Mouse (Mus musculus) heart, adult 11 months (tissue): ENCODE measurements around the gene Nol11.
"Not testable (repeated sequence)": the region's sequence is repeated elsewhere in the genome, so short reads cannot be mapped to it uniquely, and the experiment has no call there.

Source experiments
- DNase-seq: peaks from one replicate; pipeline ENCODE4 v3.0.0; 2022

Gene Nol11

DNA sequence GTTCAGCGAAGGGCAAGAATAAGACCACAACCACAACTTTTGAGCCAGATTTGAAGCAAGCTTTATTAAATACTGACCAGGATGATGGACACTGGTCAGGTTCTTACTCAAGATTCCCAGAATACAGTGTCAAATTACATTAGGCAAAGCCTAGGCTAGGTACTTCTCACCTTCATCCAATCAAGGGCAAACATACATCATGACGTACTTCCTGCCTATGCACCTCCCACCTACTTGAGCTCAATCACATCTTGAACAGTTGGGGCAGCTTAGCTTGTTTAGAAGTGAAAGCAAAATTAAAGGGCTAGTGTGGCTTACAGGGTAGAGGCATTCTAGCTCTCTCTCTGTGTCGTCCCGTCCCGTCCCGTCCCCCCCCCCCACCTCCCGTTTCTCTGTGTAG, 34.8 kb downstream of the Nol11 start:
- DNase-seq = no peak

DNA sequence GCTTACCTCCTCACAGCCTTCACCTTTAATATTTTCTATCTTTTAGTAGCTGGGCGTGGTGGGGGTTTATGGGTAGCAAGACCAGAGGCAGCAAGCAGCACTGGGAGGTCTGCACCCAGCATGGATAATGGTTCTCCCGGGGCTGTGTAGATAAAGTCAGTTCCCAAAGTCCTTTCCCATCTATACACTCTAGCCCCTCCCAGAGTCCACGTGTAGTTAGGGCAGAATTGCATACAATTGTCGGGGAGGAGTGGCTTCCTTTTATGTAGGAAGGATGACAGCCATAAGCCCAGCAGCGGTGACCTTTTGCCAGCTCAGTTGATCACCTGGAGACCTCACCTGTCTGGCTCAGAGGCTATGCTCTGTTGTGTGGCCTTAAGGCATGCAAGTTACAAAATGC, 35.5 kb downstream of the Nol11 start:
- DNase-seq = no peak

DNA sequence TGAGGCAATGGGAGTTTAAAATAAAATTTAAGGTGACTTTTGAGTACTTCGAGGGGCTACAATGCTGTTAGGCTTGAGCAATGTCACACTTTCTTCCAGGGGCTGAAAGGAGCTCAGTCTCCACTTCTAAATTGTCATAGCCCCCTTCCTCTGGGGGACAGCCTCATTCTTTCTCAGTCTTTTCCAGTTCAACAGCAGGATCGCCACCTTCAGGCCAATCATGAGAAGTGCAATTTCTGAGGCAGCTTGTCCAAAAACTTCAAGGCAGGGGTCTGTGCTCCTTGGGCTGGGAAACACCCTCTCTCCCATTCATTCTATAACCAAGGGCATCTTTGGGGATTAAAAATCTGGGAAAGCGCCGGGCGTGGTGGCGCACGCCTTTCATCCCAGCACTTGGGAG, 37.4 kb downstream of the Nol11 start:
- DNase-seq = no peak

DNA sequence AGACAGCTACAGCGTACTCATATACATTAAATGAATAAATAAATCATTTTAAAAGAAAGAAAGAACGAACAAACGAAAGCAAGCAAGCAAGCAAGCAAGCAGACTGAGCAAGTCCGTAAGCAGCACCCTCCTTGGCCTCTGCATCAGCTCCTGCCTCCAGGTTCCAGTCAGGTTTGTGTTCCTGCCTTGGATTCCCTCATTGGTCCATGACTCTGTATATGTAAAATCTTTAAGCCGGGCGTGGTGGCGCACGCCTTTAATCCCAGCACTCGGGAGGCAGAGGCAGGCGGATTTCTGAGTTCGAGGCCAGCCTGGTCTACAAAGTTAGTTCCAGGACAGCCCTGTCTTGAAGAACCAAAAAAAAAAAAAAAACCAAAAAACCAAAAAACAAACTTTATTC, 45.2 kb downstream of the Nol11 start:
- not testable (repeated sequence) for DNase-seq

DNA sequence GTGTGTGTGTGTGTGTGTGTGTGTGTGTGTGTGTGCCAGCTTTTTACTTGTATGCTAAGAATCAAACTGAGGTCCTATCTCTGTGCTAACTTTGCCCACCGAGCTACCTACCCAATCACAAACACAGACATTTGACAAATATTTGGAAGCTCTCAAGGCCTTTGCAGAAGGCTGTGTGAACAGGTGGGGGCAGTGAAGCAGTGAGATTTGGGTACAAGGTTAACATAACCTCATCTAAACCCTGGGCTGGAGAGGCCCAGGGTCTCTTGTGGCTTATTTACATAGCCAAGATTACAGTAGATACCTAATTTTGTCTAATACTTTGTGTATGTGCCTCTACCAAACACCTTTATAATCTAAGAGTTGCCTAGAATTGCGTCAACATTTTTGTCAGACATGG, 46.8 kb downstream of the Nol11 start:
- DNase-seq = no peak

DNA sequence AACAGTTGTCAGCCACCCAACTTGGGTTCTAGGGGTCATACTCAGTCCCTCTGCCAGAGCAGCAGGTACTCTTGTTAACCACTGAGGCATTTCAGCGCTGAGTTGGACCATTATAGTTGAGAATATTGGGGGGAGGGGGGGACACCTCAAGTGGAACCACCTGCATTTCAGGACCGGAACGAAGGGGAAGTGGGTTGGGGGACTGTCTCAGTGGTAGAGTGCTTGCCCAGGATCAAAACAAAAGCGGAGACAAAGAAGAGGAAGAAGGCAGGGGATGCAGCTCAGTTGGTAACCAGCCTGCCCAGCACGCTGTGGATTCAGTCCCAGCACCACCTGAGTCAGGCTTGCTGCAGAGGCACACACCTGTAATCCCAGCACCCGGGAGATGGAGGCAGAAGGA, 48.4 kb downstream of the Nol11 start:
- no peak for DNase-seq

DNA sequence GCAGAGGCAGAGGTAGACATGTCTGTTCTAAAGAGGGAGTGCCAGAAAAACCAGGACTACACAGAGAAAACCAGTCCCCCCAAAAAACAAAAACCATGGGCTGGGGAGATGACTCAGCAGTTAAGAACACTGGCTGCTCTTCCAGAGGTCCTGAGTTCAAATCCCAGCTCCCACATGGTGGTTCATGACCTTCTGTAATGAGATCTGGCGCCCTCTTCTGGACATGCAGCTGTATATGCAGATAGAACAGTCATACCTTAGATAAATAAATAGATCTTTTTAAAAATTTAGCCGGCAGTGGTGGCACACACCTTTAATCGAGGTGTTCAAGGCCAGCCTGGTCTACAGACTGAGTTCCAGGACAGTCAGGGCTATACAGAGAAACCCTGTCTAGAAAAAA, 50.5 kb downstream of the Nol11 start:
- DNase-seq = no peak

DNA sequence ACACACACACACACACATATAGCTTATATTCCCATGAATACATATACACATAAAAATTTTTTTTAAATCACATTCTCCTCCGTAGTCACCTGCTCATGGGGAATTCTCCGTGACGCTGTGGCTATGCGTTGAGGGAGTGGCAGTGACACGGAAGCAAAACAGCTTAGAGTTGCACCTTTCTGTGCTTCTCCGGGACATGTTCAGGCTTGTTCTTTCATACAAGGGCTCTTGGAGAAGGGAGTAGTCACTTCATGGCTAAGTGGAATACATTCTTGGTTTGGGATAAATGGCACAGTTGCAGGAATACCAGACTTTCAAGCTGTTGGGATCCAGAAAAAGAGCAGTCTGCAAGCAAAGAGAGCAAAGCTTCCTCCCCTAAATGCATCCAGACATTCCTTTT, 51.6 kb downstream of the Nol11 start:
- DNase-seq = no peak

DNA sequence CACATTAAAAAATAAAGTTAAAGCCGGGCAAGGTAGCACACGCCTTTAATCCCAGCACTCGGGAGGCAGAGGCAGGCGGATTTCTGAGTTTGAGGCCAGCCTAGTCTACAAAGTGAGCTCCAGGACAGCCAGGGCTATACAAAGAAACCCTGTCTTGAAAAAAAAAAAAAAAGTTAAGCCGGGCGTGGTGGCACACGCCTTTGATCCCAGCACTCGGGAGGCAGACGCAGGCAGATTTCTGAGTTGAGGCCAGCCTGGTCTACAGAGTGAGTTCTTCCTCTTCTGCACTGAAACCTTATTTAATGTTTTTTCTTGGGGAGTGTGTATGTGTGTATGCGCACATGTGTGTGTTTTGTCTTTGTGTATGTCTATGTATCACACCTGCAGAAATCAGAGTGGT, 52.7 kb downstream of the Nol11 start:
- DNase-seq = not testable (repeated sequence)

DNA sequence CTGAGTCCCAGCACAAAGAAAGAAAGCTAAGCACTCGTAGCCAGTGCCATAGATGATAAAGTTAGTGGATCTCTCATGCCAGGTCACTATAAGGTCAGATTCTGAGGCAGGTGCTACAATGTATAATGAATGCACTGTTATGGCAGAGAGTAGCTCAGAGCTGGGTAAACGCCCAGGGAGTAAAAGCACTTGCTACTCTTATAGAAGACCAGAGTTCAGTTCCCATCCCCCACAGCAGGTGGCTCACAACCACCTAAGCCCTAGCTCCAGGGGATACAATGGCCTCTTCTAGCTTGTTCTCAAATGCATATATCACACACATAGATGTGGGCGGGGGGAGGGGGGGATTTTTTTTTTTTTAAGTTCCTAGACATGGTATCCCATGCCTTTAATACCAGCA, 53.4 kb downstream of the Nol11 start:
- DNase-seq = peak; percentile 61

DNA sequence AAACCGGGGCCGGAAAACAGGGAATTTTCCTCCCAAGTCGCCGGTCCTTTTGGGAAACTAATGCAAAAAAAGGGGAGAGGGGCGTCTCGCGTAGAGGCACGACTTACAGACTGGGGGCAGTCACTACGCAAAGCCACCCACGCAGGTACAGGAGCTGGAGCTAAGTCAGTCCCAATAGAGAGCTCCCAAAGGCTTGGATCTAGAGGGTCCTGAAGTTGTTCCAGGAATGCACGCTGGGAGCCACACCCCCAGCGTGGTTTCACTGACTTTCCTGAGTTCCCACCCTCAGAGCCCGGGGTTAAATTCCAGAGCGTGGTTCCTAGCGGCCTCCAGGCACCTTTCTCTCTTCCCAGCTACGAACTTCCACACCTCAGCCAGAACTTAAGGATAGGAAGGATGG, 56.8 kb downstream of the Nol11 start:
- no peak for DNase-seq

DNA sequence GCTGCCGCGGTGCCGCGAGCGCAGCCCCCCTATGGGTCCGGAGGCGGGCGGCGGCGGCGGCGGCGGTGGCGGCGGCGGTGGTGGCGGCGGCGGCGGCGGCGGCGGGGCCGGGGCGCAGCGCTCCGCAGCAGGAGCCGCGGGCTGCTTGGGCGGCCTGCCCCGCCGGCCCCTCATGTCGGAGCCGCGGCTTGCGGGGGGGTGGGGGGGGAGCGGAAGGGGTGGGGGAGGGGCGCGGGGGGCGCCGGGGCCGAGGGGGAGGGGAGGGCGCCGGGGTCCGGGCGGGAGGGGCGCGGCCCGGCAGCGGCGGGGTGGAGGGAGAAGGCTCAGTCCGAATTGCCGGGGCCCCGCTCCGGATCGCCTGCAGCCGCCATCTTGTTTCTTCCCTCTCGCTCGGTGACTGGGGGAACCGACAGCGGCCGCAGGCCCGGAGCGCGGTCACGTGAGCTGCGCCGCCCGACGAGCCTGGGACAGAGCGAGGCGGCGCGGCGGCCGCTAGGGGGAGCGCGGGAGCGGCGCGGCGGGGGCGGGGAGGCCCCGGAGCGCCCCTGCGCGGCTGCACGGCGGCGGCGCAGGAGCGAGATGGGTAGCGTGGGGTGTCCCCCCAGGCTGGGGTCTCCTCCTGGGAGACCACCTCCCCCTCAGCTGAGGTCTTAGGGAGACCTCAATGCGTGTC, 57.3 kb downstream of the Nol11 start, which contains the start of gene Bptf:
TSS of gene Bptf (minus strand) at position 379 of the 673 bp plus-strand sequence.
- DNase-seq = peak; percentile 99

DNA sequence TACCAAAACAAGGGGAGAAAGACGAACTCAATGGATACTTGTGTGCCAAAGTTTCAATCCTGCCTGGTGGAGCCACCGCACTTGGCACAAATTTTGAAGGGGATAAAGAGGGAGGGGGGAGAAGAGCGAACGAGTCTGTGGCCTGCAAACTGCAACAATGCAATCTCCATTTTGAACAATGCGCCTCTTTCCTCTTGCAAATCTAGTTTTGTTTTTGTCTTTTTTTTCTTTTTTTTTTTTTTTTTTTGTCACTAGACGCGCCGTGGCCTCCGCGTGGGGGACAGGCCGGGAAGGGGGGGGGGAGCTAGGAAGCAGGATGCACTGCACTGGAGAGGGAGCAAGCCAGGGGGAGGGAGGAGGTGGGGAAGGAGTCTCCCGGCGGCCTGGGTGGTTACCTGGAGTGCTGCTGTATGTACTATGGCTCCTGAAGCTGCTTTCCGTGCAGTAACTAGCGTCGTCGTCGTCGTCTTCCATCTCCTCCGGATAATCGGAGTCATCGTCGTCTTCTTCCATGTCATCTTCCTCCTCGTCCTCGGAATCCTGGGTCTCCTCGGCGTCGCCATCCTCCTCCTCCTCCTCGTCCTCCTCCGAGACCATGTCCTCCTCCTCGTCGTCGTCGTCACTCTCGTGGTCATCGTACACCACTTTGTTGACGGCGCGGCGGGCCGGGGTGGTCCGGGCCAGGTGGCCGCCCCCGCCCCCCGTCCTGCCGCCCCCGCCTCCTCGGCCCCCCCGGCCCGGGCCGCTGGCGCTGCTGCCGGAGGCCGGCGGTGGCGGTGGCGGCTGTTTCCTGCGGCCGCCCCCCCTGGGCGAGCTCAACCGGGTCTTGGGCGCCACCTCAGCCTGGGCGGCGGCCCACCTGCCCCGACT, 58.1 kb downstream of the Nol11 start:
- peak; percentile 98 for DNase-seq

DNA sequence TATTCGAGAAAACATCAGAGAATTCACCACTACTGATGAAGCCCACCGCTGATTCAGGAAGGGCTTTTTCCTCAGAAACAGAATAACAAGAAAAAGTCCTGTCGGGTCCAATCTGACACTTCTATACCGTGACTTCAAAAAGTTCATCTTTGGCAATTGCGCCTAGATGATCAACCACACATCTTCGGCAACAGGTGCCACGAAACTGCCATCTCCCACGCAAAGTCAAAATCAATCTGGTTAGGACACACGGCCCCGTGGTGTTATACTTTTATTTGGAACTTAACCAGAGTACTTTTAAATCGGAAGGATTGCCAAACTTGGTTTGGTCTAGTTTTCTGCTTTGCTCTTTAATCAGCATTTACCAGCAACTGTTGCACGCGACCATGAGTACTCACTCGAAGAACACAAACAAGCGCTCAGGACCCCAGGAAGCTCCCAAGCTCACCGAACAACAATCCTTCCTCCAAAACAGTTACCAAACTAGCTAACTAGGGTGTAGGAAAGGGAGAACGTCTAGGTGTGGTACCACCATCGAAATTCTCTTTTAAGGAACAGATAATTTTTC, 58.9 kb downstream of the Nol11 start:
- no peak for DNase-seq

DNA sequence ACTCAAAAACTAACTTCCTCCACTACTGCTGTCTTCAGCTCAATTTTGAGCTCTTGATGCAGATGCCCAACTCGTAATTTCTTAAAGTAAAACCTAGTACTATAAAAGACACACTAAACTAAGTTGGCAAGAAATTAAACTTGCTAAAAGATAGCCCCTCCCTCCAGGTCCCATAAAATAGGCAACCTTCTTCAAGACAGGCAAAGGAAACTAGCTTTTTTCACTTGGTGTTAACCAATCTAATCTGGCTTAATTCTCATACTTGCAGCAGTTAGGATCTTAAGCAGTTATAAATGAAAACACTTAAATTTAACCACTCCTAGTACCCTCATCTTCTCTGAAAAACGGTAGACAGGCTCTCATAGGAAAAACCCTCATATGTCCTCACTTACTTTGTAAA, 59.5 kb downstream of the Nol11 start:
- no peak for DNase-seq

DNA sequence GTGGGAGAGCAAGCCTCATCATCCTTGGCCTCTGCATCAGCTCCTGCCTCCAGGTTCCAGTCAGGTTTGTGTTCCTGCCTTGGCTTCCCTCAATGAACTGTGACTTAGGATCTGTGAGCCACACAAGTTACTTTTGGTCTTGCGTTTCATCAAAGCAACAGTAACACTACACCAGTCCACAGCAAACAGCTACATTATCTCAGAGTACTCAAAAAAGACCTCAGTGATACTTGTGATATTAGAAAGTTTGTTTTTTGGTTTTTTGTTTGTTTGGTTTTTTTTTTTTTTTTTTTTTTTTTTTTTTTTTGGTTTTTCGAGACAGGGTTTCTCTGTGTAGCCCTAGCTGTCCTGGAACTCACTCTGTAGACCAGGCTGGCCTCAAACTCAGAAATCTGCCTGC, 62.5 kb downstream of the Nol11 start:
- not testable (repeated sequence) for DNase-seq

DNA sequence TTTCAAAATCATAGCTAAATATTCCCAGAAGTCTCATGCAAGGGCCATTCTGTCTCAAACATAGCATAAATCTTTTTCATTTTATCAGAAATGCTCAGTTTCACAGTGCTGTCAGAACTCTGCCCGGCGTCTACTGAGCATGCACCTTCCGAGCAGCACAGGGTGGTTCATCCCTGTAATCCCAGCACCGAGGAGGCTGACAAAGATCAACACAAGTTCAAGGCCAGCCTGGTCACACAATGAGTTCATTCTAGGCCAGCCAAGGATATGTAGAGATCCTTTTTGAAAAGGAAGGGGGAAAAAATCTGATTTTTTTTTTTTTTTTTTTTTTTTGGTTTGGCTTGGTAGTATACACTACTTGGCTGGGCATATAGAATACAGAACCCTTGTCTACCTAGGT, 64.2 kb downstream of the Nol11 start:
- DNase-seq = no peak

DNA sequence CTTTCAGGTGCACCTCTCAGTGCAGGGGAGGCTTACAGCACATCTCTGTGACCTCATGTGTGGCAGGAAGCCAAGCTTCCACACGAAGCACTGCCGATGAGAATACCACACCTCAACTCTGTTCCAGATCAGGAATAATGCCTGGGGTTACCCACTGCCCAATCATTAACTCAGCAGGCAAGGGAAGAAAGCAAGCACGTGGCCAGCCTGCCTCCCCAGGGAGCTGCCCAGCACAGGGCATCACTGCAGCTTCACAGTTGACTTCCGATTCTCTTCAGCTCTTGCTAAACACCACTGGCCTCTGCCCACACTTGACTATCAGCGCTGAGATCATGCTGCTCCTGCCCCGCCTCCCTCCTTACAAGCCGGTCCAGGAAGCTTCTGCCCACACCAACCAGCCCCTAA, 64.9 kb downstream of the Nol11 start:
- DNase-seq = peak; percentile 97

DNA sequence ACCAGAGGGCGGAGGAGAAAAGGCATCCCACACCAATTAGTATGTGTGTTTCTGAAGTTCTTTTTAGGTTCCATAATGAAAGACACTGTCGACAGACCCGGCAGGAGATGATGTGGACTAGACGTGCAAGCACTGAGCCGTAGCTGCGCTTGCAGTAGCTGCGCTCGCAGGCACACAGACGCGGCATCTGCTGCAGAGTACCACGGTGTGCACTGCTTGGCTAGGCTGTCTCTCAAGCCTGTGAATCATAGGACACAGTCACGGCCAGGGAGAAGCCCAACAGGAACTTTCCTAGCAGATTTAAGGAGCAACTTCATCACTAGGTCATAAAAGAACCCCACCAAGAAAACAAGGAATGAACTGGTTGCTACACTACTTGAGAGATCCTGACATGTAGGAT, 71.4 kb downstream of the Nol11 start:
- no peak for DNase-seq
